Mouse (Mus musculus) Muller cell, postnatal 12 days (primary cell): ENCODE results near the gene Ccdc28b.
A peak's percentile ranks its signal among the peaks of the same experiment; 100 is the strongest.

Experiments
- DNase-seq: peaks from one replicate; pipeline ENCODE4 v3.0.0-alpha.2; 2015; ENCODE audit errors: inconsistent ontology term

The Ccdc28b gene

DNA sequence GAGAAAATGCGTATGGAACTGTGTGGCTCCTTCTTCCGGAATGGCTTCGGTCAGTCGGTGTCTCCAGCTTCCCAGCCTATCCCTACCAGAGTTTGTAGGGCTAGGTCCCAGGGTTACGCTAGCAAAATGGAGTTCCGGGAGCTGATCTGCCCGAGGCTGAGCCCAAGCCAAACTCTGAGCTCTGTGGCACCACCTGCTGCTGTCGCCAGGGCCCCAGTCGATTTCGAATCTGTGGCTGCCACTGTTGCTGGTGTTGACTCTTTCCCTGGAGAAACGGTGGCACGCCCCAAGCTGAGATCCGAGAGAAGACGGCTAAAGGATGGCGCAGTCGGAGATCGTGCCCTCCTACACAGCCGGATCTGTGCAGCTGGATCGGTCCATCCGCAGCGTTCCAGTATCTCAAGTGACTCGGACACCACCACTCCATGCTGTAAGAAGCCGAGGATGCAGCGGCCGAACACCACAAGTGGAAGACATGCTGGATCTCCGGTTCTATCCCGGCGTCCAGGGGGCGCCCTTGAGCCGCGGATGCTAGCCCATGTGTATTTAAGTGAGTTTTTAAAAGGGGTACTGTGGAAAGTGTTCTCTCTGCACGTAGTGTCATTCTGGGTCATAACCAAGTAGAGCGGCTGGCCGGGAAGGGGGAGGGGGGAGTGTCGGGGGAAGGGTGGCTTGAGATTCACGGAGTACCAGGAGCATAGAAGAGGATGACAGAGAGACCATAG lies 38.7 kb downstream of the Ccdc28b start:
- DNase-seq: peak; percentile 92

DNA sequence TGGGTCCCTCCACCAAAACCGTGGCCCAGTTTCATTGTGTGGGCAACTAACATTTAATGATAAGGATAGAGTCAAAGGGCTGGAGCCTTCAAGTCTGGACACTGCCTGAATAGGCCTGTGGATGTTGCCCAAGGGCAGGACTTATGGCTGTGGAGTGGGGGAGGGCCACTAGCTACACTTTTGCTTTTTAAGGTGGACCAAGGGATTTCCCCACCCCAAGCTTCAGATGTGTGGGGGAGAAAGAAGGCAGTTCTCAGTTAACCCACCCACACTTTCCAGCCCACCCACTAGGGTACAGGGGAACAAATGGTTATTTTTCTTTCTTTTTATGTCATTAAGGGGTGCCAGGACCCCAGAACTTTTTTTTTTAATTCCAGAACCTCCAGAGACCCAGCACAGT lies 39.4 kb downstream of the Ccdc28b start:
- DNase-seq: no peak

DNA sequence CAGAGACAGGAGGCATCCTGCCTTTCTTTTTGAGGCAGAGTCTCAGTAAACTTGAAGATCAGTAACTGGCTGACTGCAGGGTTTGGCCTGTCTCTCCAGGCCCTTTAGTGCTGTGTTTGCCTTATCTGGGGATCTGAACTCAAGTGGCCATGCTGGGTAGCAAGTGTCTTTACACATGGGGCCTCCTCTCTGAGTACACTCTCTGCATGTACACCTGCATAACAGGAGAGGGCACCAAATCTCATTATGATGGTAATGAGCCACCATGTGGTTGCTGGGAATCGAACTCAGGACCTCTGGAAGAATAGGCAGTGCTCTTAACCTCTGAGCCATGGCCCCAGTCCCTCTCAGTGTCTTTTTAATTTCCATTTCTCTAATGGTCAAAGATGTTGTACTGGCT lies 41.5 kb downstream of the Ccdc28b start:
- DNase-seq: no peak

DNA sequence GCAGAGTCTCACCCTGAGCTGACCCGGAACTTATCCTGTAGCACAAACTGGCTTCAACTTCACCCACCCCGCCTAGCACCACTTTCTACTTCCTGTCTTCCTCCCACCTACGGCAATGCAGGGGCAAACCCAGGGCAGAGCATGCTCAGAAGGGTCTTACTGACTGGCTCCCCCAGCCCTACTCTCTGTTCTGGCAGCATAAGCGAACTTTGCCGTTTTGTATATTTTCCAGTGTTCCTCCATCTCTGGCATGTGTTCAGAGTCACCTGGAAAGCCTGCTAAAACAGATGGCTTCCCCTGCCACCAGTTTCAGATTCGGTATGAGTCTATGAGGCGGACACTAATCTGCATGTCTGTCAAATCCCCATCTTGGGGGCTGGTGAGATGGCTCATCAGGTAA lies 43.4 kb downstream of the Ccdc28b start:
- no peak for DNase-seq

DNA sequence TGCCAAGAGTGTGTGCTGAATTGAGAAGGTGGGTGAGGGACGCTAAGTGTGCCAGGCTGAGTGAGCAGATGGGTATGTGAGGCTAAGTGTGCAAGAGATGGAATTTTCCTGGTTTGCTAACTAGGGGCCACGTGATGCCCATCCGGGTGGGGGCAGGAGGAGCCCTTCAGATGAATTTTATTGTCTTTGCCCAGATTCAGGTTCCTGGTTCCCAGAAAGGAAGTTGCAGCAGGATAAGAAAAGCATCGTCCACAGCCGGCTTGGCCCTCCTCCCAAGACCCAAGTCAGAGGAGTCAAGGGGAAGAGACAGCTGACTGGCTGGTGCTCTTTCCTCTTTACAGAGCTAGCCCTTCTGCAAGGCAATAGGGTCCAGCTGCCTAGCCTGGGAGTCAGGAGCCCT lies 45.3 kb downstream of the Ccdc28b start, which contains the start of gene Fam167b:
TSS of gene Fam167b (minus strand) at position 84 of the 400 bp plus-strand sequence.
- no peak for DNase-seq

DNA sequence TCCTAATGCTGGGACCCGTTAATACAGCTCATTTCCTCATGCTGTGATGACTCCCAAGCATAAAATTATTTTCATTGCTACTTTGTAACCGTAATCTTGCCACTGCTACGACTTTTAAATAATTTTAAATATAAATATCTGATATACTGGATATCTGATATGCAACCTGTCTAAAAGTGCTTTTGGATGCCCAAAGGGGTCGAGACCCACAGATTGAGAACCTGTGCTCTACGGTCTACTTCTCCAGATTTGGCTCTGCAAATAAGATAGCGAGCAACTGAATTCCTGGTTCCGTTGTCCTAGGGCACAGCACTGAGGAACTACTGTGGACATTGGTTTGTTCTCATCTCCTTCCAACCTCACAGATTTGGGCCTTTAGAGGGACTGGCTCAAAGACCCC lies 46.1 kb downstream of the Ccdc28b start:
- no peak for DNase-seq

DNA sequence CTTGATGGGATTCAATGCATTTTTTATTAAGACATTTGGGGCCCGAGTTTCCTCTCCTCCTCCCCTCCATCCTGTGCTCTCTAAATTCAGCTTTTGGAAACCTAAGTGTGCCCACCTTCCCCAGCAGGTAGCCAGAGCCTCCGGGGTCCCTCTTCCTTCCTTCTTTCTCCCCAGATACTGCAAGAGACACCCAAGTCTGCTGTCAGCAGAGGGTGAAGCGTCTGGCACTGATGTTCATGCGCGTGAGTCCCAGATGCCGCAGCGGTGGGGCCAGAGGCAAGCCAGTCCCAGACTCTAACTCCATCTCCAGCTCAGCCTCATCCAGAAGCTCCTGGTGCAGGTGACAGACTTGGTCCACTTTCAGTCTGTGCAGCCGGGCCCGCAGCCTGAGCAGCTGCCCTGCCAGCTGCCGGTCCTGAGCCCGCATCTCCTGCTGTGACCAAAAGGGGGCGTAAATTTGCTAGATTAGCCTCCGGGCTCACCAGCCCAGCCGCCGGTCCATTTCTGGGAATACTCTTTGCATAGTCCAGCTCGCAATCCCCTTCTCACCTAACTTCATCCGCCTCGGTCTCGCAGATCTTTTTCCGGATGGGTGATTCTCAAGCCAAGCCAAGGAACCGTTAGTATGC lies 46.8 kb downstream of the Ccdc28b start:
- DNase-seq: peak; percentile 60

DNA sequence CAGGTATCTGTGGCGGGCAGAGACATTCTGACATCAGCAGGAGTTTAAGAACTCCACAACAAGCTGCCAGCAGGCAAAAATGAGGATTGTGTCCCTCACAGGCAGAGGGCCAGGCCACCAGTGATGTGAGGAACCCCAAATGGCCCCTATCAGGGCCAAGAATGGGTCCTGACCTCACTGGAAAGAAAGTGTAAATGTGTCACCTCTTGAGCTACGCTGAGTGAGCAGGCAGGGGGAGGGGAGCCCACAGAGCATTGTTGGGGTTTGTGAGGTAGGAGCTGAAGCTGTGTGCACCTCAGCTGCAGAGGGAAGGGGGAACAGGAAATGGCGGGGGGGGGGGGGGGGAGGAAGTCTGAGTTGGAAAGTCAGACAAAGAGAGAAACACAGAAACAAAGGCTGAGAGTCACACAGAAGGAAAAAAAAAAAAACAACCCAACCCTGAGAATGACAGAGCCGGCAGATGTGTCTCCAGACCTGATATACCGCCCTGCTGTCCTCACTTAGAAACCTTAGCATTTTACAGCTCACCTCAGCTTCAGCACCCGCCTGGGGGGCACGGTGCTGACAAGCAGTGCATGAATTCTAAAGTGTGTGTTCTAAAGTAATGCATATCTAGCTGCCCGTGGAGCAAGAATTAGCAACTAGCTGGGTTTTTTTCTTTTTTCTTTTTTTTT lies 48.4 kb downstream of the Ccdc28b start:
- peak; percentile 37 for DNase-seq

DNA sequence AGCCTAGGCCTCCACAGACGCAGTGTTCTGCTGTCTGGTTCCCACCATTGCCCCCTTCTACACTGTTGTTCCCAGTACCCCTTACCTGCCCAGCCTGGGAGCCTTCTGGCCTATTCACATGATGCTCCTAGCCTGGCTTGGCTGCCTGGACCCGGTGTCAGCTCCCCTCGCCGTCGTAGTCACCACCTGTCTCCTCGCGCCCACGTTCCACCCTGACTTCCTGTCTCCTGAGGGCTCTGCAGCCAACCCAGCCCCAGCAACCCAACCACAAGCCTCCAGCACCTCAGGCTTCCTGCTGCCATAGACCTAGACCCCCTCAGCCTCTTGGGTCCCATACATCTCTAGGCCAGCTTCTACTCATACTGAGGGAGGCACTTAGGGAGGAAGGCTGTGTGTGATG lies 50.3 kb downstream of the Ccdc28b start, which contains the start of gene Lck:
TSS of gene Lck (minus strand) at position 212 of the 400 bp plus-strand sequence.
- DNase-seq: no peak

DNA sequence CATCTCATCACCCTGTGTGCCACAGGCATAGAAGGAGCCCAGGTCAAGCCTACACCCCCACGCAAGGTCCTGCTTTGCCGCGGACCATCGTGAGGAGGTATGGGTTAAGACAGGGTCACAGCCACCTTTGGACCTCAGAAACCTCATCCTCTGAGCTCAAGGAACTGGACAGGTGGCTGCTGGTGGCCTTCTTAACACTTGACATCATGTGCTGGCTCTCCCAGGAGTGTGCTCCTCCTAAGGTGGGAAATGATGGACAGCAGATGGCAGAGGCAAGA lies 50.7 kb downstream of the Ccdc28b start:
- no peak for DNase-seq

DNA sequence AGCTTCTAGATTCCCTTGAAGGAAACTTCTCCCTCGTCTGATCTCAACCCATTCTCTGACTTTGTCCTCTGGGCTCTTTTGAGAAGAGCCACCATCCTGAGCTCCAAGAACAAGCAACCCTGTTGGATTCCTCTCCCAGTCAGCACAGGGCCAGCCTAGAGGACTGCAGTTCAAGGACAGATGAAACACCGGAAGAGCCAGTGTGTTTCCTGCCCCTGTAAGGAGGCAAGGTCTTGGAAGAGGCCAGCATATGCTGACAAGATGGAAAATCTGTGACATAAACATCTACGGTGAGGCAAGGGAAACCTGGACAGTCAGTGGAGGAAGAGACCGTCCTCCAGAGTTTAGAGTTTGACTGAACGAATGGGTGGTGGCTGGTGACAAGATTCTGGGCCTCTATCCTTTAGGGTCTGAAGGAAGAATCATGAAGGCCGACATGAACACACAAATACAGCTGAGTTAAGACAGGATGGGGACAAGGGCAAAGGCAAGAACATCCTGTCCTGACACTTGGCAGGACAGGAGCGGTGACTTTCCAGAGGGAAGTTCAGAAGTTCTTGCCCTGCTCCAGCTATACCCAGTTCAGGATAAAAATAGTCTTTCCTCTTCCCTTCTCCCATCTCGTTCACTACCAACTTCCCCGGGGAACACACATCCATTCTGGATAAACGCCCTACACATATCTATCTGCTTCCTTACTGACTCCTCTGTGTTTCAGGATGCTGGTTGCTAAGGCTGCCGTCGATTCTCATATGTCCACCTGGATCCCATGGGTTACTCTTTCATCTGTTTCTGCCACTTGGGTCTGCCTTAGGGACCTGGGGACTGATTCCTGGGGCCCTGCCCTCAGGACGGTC lies 51.3 kb downstream of the Ccdc28b start:
- DNase-seq: no peak

DNA sequence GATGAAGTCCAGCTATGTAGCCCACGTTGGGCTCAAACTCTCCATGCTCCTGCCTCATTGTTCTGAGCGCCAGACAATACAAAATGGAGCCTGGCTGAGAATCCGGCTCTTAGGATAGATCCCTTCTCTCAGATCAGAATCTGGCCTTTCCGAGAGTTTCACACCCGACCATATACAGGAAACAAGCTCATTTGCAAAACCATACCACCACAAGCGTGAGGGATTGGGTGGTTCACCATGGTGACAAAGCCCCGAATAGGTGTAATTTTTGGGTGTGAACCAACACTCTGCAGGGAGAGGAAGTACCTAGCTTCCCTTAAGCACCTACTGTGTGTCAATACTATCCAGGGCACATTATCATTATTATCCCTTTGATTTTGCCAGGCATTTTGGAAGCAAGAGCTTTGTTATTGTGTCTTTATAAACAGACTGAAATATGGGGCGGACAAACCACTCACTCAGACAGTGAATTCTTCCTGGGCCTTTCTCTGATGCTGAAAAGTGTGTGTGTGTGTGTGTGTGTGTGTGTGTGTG lies 52.1 kb downstream of the Ccdc28b start:
- DNase-seq: no peak

DNA sequence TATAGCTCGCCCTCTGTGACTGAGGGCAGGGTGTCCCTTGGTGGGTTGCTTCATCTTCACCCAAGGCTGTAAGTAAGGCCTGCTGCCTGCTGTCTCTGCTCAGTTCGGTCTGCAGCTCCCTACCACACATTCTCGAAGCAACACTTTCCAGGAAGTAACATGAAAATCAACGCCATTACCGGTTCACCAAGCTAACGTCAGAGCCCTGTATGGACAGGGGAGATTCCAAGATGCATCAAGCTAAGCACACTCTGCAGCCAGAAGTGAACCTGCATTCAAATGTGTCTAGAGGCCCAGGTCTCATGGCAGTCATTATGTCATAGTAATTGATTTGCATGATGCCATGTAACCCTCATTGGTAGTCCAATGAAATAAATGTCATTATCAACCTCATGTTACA lies 53.7 kb downstream of the Ccdc28b start:
- no peak for DNase-seq
